Mouse (Mus musculus): ENCODE results near the gene Lig3. TPM values are rescaled to one million over a fixed set of nuclear protein-coding genes. Genes with fewer than 3 reads are reported as not detected.
"Not testable (repeated sequence)": the region's sequence is repeated elsewhere in the genome, so short reads cannot be mapped to it uniquely, and the experiment has no call there.

Gene Lig3
- total RNA-seq, 2 experiments from 2014 or later = 31.0 to 35.3 TPM

GRCm38 (mm10) chr11:82831008-82831893 is 50.3 kb downstream of the Lig3 start:
- DNase-seq (ENCODE audit: low spot score in 2 of 2) = no peak

- DNase-seq (ENCODE audit: low spot score in 2 of 2) = not testable (repeated sequence)
Observed at GRCm38 (mm10) chr11:82832402-82832801, 51.5 kb downstream of the Lig3 start.

- DNase-seq (ENCODE audit: low spot score in 2 of 2) = no peak
Observed at GRCm38 (mm10) chr11:82833929-82834328, 53.0 kb downstream of the Lig3 start.

GRCm38 (mm10) chr11:82834359-82834758 is 53.5 kb downstream of the Lig3 start:
- not testable (repeated sequence) for DNase-seq (ENCODE audit: low spot score in 2 of 2)

GRCm38 (mm10) chr11:82835616-82836432 is 54.9 kb downstream of the Lig3 start:
- no peak for DNase-seq (ENCODE audit: low spot score in 2 of 2)

- DNase-seq (ENCODE audit: low spot score in 2 of 2) = no peak
Observed at GRCm38 (mm10) chr11:82837192-82837591, 56.3 kb downstream of the Lig3 start.

- DNase-seq (ENCODE audit: low spot score in 2 of 2) = no peak
Observed at GRCm38 (mm10) chr11:82837848-82838247, 56.9 kb downstream of the Lig3 start.

- DNase-seq (ENCODE audit: low spot score in 2 of 2) = no peak
Observed at GRCm38 (mm10) chr11:82838511-82838910, 57.6 kb downstream of the Lig3 start.

- no peak for DNase-seq (ENCODE audit: low spot score in 2 of 2)
Observed at GRCm38 (mm10) chr11:82844771-82845414, 64.0 kb downstream of the Lig3 start.

- DNase-seq (ENCODE audit: low spot score in 2 of 2) = peak; percentile 42 to 43
Observed at GRCm38 (mm10) chr11:82845415-82846078, 64.6 kb downstream of the Lig3 start.

GRCm38 (mm10) chr11:82846079-82846436 is 65.2 kb downstream of the Lig3 start:
- DNase-seq (ENCODE audit: low spot score in 2 of 2) = no peak

GRCm38 (mm10) chr11:82846938-82847337 is 66.0 kb downstream of the Lig3 start:
- DNase-seq (ENCODE audit: low spot score in 2 of 2) = no peak

GRCm38 (mm10) chr11:82847571-82848000 is 66.7 kb downstream of the Lig3 start:
- DNase-seq (ENCODE audit: low spot score in 2 of 2) = no peak

GRCm38 (mm10) chr11:82850259-82850658 is 69.4 kb downstream of the Lig3 start:
- DNase-seq (ENCODE audit: low spot score in 2 of 2) = no peak

- DNase-seq (ENCODE audit: low spot score in 2 of 2) = no peak
Observed at GRCm38 (mm10) chr11:82852115-82852514, 71.2 kb downstream of the Lig3 start.

GRCm38 (mm10) chr11:82852540-82852939 is 71.6 kb downstream of the Lig3 start:
- DNase-seq (ENCODE audit: low spot score in 2 of 2) = no peak

- DNase-seq (ENCODE audit: low spot score in 2 of 2) = no peak
Observed at GRCm38 (mm10) chr11:82852958-82853357, 72.0 kb downstream of the Lig3 start.

Data from layer of hippocampus, postnatal 10 days (tissue).